Mouse (Mus musculus): ENCODE data around the gene Cbl.

Gene Cbl

DNA sequence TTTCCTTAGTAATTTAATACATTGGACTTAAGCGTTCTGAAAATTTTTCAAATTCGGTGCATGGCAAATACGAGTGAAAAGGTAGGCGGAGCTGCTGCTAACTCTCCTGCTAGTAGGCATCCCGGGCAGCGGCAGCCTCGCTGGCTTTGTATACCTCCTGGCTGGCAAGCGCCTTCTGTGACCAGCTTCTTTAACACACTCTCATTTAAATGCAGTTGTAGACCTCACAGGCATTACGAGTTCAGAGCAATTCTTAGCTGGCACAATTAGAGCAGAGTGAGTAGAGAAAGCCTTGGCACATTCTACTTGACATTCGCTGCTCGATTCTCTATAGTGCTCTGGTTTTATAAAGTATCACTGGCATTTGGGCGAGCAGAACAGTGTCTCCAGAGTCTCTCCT, 45.6 kb downstream of the Cbl start:
- no peak for DNase-seq (ENCODE audit: extremely low spot score, low read depth, low spot score)

DNA sequence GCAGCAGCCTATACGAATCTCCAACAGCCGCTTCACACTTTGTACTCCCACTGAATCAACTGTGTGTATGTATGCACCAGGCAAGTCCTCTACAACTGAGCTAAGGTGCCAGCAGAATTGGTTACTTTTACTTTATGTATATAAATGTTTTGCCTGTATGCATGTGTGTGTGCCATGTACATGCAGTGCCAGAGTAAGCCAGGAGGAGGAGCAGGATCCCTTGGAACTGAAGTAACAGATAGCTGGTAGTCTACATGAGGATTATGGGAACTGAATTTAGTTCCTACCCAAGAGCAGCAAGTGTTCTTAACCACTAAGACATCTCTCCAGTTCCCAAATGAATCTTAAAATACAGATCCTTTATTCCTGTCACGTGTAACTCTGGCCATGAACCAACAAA, 51.6 kb downstream of the Cbl start:
- DNase-seq (ENCODE audit: extremely low spot score, low read depth, low spot score), result no peak

DNA sequence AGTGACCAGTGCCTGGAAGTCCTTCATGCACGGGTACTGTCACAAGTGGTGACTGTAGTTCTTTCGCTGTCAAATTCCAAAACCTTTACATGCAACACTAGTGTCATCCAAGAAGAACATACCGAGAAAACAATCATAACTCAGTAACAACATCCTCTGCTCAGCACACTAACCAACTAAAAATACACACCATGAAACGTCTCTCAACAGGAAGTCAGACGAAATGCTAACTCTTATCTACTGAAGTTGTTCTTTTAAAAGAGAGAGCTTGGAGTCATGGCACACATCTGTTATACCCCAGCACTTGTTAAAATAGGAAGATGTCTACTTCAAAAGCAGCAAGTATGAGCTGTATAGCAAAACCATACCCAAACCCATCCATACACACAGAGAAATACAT, 52.3 kb downstream of the Cbl start:
- no peak for DNase-seq (ENCODE audit: extremely low spot score, low read depth, low spot score)

DNA sequence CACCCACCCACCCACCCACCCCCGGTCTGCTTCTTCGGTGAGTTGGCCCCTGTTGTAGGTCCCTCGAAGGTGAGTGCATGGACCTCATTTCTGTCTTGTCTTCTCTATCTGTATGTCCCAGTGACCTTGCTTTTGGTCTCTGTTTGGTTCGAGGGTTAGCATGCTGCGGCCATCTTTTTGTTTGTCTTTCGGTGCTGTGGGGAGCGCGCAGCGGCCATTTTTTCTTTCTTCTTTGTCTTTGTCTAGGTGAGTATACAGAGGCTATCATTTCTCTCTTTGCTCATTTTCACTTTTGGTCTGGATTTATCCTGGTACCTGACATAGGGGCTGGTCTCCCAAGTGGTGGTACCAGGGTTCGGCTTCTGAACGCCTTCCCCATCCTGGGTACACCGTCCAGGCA, 55.0 kb downstream of the Cbl start:
- DNase-seq (ENCODE audit: extremely low spot score, low read depth, low spot score), result no peak

DNA sequence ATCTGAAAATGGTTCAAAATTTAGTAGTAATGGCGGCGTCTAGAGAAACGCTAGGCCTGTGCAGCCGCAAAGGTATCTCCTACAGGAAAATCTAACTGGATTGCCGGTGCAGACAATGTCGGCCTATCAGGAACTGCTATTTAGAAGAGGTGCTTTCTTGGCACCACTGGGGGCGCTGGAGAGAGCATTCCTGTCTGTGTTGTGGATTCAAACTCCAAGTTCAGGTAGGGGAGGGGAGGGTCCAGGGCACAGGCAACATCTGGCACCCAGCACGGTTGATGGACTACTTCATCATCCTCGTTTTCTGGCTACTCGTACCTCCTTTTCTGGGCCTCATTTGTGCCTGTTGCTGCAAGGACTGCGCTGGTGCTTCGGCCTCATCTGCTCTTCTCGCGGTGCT, 55.5 kb downstream of the Cbl start:
- DNase-seq (ENCODE audit: extremely low spot score, low read depth, low spot score), result peak; percentile 3

DNA sequence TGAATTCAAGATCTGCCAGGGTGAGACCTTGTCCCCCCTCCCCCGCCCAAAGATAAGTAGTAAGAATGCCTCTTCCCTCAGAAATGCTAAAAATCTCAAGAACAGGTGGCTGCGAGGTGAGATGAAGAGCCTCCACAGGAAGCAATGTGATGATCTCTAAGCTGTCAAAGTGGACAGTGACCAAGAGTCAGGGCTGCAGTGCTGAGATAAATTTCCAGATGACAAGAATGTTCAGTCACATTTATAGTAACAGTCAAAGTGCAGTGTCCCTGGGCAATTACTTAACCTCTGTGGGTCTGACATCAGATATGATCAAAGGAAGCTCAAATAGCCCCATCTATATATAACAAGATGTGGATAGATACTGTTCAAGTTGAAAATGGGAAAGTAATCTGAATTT, 56.4 kb downstream of the Cbl start:
- DNase-seq (ENCODE audit: extremely low spot score, low read depth, low spot score), result no peak

DNA sequence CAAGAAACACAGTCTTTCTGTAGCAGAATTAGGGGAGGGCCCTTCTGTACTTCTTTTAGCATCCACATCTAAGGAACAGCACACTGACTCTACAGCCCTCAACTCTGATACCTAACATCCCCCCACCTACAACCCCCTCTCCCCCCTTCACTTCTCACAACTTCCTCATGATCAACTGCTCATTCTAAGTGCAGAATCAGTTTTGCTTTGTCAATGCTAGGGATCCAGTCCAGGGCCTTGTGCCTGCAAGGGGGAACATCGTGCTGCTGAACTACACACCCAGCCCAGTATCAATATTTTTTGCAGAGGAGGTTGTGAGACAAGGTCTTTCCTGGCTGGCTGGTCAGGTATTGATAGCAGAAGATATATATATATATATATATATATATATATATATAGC, 57.9 kb downstream of the Cbl start:
- DNase-seq (ENCODE audit: extremely low spot score, low read depth, low spot score), result no peak

DNA sequence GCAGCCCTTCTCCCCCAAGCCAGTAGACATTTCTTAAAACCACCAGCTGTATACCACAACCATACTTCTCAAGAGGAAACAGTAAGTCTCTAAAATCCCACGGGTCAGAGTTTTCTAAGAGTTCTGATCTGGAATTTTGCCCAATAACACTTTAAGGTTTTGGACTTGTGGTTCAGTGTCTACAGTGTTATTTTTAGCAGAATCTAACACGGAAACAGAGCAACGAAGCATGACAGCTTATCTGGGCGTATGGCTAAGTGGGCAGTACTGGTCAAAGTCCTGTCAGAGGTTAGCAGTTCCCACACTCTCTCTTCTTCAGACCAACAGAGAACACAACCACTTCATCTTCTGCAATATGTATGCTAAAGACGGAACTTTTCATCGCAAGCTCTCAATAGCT, 58.3 kb downstream of the Cbl start:
- no peak for DNase-seq (ENCODE audit: extremely low spot score, low read depth, low spot score)

DNA sequence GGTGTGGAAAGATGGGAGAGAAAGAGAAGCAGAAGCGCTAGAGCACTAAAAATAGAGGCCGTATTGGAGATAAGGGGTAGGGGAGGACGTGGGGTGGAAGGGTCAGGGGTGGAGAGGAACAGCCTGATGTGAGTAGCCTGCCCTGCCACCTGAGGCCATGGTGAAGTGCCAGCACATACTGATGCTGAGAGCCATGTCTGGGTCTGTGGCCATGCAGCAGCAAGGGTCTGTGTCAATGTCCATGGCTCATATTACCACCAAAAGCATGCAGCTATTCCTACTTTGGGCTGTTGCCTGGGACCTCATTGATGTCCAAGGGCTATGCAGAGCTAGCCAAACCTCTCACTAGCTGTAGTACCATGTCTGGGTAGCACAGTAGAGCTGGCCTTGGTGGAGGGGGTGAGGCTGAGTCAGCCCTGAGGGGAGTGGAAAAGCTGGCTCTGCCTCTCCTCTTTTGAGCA, 63.1 kb downstream of the Cbl start:
- no peak for DNase-seq (ENCODE audit: extremely low spot score, low read depth, low spot score)

DNA sequence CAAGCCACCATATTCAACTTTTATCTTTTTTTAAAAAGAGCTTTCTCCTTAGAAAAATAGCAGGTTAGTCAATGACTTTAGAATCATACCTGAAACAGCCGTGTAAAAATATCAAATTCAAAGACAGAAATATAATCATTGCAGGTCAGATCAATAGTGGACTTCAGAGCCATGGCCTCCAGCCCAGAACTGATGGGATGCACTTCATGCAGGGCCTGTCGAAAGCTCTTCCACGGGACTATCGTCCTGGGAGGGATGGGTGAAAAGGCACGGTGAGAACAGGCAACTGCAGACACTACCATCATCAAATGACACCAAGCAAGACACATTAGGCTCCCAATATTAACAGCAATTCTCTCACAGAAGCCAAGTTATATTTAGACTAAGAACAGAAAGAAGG, 64.9 kb downstream of the Cbl start:
- DNase-seq (ENCODE audit: extremely low spot score, low read depth, low spot score), result no peak

DNA sequence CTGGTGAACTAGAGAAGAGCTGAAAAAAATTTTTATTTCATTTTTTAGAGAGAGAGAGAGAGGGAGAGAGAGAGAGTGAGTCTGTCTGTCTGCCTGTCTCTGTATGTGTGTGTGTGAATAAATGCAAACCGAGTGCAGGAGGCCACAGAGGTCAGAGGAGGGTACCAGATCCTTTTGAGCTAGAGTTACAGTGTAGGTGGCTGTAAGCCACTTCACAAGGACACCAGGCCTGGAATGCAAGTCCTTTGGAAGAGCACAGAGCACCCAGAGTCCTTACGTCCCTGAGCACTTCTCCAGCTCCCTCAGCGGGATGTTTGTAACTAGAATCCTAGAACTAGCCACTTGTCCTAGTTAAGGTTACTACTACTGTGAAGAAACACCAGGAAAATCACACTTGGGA, 74.0 kb downstream of the Cbl start:
- DNase-seq (ENCODE audit: extremely low spot score, low read depth, low spot score), result no peak

DNA sequence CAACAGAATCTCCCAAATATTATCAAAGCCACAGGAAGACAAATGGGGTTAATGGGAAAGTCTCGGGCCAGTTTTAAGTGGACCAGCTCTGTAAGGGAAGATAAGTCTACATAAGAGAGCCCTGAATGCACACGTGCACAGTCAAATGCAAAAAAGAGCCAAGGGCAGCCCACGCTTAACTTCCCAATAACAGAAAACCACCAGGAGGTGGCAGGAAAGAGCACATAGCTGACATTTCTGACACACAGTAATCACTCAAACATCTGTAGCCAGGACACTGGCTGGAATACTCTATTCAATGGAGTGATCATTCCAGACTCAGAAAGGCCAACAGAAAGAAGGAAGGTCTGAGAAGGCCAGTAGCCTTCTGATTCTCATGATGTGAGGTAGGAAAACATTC, 86.6 kb downstream of the Cbl start:
- DNase-seq (ENCODE audit: extremely low spot score, low read depth, low spot score), result no peak

DNA sequence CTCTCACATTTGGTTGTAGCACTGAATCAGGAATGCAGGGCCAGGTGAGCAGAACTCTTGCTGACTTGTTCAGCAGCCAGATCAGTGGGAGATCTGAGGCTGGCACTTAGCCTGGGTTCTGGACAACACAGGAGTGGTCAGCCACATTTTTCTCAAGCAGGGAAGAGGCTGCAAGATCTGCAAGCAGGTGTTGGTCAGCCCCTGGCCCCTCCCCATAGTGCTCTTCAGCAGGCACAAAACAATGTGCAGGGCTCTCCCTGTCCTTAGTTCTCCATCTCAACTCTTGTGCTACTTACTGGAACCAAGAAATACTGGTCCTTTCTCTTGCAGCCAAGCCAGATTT, 89.2 kb downstream of the Cbl start:
- DNase-seq (ENCODE audit: extremely low spot score, low read depth, low spot score), result no peak

DNA sequence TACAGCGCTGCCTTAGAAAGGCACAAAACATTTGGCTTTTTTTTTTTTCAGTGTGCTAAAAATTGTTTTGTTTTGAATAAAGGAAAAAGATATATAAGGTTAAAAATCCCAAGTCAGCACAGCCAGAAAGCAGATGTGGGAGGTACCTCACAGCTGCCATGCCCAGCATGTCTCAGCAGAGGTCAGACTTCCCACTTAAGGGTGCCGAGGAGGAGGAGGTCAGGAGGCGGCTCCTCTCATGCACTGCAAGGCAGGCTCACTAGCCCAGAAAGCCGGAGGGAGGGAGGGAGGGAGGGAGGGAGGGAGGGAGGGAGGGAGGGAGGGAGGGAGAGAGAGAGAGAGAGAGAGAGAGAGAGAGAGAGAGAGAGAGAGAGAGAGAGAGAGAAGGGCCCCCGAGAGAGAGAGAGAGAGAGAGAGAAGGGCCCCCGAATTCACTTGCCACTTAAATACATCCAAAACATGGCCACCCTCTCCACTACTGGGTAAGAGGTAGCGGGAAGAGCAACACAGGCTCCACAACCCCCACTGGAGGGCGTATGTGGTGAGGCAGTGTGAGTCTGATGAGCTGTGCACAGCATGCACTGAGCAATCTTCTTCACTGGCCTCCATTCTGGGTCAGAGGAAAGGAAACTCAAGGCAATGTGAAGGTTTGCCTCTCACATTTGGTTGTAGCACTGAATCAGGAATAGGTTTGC, 89.7 kb downstream of the Cbl start:
- no peak for DNase-seq (ENCODE audit: extremely low spot score, low read depth, low spot score)

DNA sequence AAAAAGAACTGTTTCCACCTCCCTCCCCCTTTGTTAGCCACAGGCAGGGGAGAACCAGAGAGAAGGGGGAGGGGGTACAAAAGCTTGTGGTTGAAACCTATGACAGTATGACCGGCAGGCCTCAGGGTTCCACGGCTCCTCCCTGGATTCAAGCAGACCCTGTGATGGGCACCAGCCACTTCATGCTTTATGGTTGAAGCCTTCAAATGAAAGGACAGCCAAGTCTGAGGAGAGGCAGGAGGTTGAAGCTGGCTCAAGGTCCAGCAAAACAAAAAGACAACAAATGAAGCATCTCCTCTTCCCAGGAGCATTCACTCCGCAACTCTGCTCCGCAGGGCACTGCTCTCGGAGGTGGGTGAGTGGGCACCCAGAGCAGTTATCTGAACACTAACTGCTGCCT, 90.4 kb downstream of the Cbl start:
- no peak for DNase-seq (ENCODE audit: extremely low spot score, low read depth, low spot score)

DNA sequence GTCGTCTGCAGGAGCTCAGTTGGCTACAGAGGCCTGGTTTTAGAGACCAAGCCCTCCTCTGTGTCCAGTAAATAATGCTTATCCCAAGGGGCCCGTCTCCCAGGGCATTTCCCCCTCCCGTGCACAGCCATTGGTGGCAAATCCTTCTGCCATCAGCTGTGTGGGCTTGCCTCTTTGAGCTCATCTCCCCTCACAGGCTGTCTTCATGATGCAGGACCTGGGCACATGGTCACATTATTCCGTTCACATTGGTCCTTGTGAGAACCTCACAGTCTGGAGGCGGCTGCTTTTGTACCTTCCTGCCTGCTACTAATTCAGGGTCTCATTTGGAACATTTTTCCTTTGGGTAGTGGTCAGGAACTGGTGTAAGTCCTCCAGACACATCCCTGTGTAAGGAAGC, 91.9 kb downstream of the Cbl start:
- DNase-seq (ENCODE audit: extremely low spot score, low read depth, low spot score), result no peak

DNA sequence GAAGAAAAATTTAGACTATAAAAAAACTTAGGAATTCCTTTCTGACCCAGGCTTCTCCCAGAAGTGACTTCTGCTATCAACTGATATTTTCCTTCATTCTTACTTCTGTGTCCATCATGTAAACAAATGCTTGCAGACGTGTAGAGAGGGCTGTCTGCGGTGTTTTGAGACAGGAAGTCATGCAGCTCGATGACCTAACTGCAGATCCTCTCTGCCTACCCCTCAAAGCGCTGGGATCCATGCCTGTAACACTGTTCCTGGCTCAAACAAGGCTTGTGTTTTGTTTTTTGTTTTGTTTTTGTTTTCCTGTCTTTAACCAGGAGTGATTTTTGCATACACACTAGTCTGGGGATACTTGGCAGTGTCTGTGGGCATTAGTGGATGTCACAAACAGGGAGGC, 96.0 kb downstream of the Cbl start:
- DNase-seq (ENCODE audit: extremely low spot score, low read depth, low spot score), result no peak

DNA sequence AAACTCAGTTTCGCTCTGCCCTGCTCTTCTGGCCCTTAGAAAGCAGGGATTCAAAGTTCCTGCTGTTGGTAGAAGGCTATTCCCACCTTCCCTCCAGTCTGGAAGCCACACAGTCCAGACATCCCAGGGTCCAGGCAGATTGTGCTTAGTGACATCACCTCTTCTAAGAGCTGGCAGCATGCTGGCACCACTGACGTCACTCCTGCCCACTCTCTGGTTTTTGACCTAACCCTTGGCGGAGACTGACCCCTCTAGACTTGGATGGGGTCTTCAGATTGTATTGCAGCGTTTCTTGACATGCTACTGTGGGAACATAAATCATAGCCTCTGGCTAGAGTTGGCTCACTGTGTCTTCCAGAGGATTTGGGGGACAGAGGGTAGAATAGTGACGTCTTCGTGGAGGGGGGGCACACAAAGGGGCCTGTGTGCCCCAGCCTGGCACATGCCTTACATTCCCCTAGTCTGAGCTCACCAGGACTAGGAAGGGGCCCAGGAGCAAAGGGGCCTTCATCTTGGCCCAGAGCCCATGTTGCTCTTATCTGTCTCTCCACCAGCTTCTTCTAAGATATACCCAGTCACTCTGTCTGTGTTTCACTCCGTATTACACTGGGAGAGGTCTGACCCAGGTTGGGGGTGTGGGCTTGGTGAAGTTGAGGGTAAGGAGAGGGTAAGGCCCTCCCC, 98.0 kb downstream of the Cbl start:
- DNase-seq (ENCODE audit: extremely low spot score, low read depth, low spot score), result no peak

DNA sequence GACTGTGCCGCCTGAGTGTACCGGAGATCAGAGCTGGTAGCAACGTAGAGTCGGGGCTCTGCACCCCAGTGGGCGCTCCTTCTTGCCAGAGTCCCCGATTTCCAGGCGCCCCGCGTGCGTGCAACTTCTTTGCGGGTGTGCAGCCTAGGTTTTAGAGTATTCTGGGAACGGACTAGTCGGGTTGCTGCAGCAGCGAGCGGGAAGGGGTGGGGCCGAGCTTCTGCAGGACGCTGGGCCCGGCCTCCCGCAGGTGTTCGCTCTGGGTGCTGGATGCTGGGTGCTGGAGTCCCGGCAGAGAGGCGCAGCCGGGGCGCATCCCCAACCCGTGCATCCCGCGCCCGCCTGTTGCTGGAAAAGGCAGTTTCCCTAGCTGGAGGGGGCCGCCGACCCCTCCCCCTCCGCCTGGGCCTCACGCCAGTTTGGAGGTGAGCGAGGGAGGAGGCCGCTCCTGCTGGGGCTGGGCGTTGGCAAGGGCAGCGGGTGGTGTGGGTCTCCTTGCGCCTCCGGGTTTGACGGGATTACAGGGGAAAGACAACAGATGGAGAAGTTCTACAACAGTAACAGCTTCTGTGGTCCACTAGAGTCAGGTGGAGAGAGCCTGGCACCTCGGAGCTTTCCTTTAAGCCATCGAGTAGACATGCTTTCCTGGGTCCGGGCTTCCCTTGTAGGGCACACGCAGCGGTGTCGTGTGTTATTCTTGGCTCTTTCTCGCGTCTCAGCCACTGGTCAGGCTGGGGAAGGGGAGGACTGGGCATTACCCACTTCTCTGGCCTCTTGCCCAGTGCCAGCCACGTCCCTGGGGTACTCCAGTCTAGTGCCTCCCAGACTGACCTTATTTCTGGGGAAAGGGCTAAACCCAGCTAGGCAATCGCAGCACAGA, 98.8 kb downstream of the Cbl start:
- no peak for DNase-seq (ENCODE audit: extremely low spot score, low read depth, low spot score)

DNA sequence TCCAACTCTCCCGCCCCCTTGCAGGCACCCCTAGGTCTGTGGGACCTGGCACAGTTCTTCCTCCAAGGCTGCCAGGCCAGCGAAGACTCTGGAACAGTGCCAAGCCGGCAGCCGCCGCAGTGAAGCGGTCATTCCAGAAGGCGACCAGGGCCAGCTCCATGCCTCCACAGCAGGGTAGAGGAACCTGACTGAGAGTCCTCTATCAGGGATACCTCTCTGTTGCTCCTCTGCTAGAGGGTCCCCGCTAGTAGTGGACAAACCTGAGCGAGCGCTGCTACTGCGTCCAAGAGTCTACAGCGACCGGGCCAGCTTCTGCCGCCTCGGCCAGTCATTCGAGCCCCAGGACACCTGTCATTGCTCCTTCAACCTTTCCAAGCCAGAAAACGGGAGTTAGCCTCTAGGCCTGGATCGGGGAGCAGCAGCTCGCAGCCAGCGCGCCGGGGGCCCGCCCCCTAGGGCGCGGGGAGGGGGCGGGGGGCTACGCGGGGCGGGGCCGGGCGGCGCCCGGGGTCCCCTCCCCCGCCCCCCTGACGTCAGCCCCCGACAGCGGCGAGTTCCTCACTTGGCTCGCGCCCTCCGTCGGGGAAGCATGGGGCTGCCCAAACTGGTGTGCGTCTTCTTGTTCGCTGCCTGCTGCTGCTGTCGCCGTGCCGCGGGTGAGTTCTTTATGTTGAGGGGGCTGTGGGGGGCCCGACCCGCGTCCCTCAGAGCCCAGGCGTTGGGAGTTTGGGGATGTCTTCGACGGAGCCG, 99.6 kb downstream of the Cbl start, which contains the start of gene Mcam:
Gene Mcam, plus strand, starts transcription at position 369 of the 750 bp plus-strand sequence.
- DNase-seq (ENCODE audit: extremely low spot score, low read depth, low spot score), result no peak

DNA sequence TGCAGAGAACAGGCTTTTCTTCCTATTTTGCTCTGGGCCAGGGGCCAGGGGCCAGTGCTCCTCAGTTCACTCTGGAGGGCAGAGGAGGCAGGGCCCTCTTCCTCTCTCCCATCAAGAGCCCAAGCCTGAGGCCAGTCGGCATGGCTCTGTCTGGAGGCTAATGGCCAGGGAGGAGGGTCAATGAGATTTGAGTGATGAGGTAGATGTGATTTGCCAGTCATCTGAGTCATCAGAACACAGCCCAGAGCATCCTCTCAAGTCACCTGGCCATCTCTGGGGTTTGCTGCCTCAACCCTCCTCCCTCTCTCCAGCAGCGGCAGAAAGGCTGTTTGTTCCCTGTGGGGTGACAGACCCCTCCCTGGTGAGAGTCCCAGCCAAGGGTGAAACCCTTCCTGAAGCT, 100.6 kb downstream of the Cbl start:
- DNase-seq (ENCODE audit: extremely low spot score, low read depth, low spot score), result no peak
